Mouse (Mus musculus) brain, embryonic 14.5 days (tissue): ENCODE results near the gene Kif5a. TPM values are rescaled to one million over a fixed set of nuclear protein-coding genes. Genes with fewer than 3 reads are reported as not detected.
A peak's percentile ranks its signal among the peaks of the same experiment; 100 is the strongest.

ENCODE experiments used
- DNase-seq: peaks from one replicate; pipeline ENCODE4 v3.0.0-alpha.2; 2011; ENCODE audit warnings: low read depth
- CTCF ChIP-seq: fragments of 200-500 bp; IDR thresholded peaks from 2 replicates; pipeline ENCODE4 v1.5.1; 2012; ENCODE audit warnings: inconsistent platforms, mild to moderate bottlenecking, moderate library complexity, borderline replicate concordance; ENCODE audit not compliant: insufficient read depth, insufficient read length; ENCODE audit errors: extremely low read depth
- POLR2A ChIP-seq: fragments of 200-500 bp; IDR thresholded peaks from 2 replicates; pipeline ENCODE4 v1.6.1; 2012; ENCODE audit warnings: mild to moderate bottlenecking, inconsistent platforms, borderline replicate concordance; ENCODE audit not compliant: poor library complexity, insufficient read depth, insufficient read length, severe bottlenecking; ENCODE audit errors: extremely low read depth
- polyA plus RNA-seq: library from polyadenylated mRNA; depleted of rRNA; stranded (reverse); fragments of >200 nt; gene quantifications from 2 replicates; pipeline ENCODE4 v1.2.3, GENCODE M21; 2012; rRNA removed

The Kif5a gene
- polyA plus RNA-seq, 1 experiment: 134 TPM

- DNase-seq: no peak
These were observed 82.5 kb downstream of the Kif5a start for GRCm38 (mm10) chr10:127180695-127181047.

GRCm38 (mm10) chr10:127179871-127180694 lies 83.1 kb downstream of the Kif5a start, which contains the start of gene Slc26a10:
Gene Slc26a10 (minus strand): TSS chr10:127180645.
- peak; percentile 67 for DNase-seq
- TF ChIP-seq CTCF (no peak), POLR2A (no peak)

More at GRCm38 (mm10) chr10:127180695-127181047, 82.5 kb downstream of the Kif5a start:
- no peak for TF ChIP-seq POLR2A
- no peak for TF ChIP-seq CTCF

GRCm38 (mm10) chr10:127178286-127179027 lies 84.7 kb downstream of the Kif5a start:
- no peak for TF ChIP-seq POLR2A
- TF ChIP-seq CTCF: no peak
- no peak for DNase-seq

DNA sequence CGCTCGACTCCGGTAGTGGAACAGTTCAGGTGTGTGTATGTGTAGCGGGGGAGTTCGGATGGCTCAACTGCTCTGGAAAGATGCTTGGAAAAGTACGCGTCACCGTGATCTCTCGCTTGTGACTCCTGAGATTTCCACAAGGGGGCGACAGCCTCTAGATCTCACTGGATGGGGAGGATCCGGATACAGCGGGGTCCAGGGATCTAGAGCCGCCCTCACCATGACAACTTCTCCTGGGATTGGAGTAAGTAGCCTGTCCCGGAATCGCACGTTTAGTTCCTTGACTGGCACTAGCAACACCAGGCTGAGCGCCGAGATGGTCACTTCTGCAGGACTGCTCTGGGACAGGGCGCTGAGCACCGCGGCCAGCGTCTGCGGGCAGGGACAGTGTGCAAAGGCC lies 85.4 kb downstream of the Kif5a start:
- TF ChIP-seq CTCF (peak; percentile 93), POLR2A (no peak)
- peak; percentile 85 for DNase-seq

GRCm38 (mm10) chr10:127177235-127177634 lies 85.9 kb downstream of the Kif5a start:
- no peak for DNase-seq
- TF ChIP-seq POLR2A: no peak
- TF ChIP-seq CTCF: no peak

- no peak for TF ChIP-seq CTCF
- TF ChIP-seq POLR2A: no peak
- no peak for DNase-seq
These were observed 86.4 kb downstream of the Kif5a start for GRCm38 (mm10) chr10:127176756-127177155.

GRCm38 (mm10) chr10:127176228-127176627 lies 86.9 kb downstream of the Kif5a start:
- DNase-seq: no peak
- TF ChIP-seq POLR2A (no peak), CTCF (no peak)

Other genes with a start within 250 kb of the Kif5a start
- gene Tsfm, start 232.5 kb downstream of the Kif5a start, polyA plus RNA-seq: 41.2 and 52.3 TPM in 2 replicates
- 15.8 and 19.4 TPM in 2 replicates for gene Mettl1, start 221.9 kb downstream of the Kif5a start, polyA plus RNA-seq
- 0.19 and 0.40 TPM in 2 replicates for gene Eef1akmt3, start 221.8 kb downstream of the Kif5a start, polyA plus RNA-seq
- gene Cyp27b1, start 215.1 kb downstream of the Kif5a start, polyA plus RNA-seq: 0.63 and 0.97 TPM in 2 replicates
- 35.9 and 51.7 TPM in 2 replicates for gene March9, start 203.2 kb downstream of the Kif5a start, polyA plus RNA-seq
- 871 and 1,231 TPM in 2 replicates for gene Cdk4, start 199.8 kb downstream of the Kif5a start, polyA plus RNA-seq
- gene Tspan31, start 193.1 kb downstream of the Kif5a start, polyA plus RNA-seq: 96.5 and 115 TPM in 2 replicates
- gene Agap2, start 188.1 kb downstream of the Kif5a start, polyA plus RNA-seq: 113 and 151 TPM in 2 replicates
- 71.3 and 93.8 TPM in 2 replicates for gene Os9, start 142.2 kb downstream of the Kif5a start, polyA plus RNA-seq
- gene B4galnt1, start 98.1 kb downstream of the Kif5a start, polyA plus RNA-seq: 48.7 and 72.4 TPM in 2 replicates
- gene Slc26a10, start 82.7 kb downstream of the Kif5a start, polyA plus RNA-seq: 1.1 and 2.6 TPM in 2 replicates
- 66.7 and 98.2 TPM in 2 replicates for gene Arhgef25, start 73.3 kb downstream of the Kif5a start, polyA plus RNA-seq
- 405 and 652 TPM in 2 replicates for gene Dtx3, start 67.6 kb downstream of the Kif5a start, polyA plus RNA-seq
- 20.2 and 24.7 TPM in 2 replicates for gene Pip4k2c, start 51.8 kb downstream of the Kif5a start, polyA plus RNA-seq
- gene Dctn2, start 3.0 kb upstream of the Kif5a start, polyA plus RNA-seq: 326 and 373 TPM in 2 replicates
- 39.2 and 67.3 TPM in 2 replicates for gene Mbd6, start 25.7 kb upstream of the Kif5a start, polyA plus RNA-seq
- 88.2 and 102 TPM in 2 replicates for gene Mars, start 48.4 kb upstream of the Kif5a start, polyA plus RNA-seq
- 0.49 and 0.71 TPM in 2 replicates for gene Arhgap9, start 58.6 kb upstream of the Kif5a start, polyA plus RNA-seq
- gene Gli1, start 78.6 kb upstream of the Kif5a start, polyA plus RNA-seq: 7.4 and 11.3 TPM in 2 replicates
- gene Inhbe, start 91.1 kb upstream of the Kif5a start, polyA plus RNA-seq: not detected in 2 replicates
- gene Inhbc, start 107.1 kb upstream of the Kif5a start, polyA plus RNA-seq: not detected in 2 replicates
- gene R3hdm2, start 117.0 kb upstream of the Kif5a start, polyA plus RNA-seq: 58.6 and 110 TPM in 2 replicates
- 6.8 and 9.8 TPM in 2 replicates for gene Stac3, start 238.3 kb upstream of the Kif5a start, polyA plus RNA-seq